Mouse (Mus musculus): ENCODE data around the gene Rab5b. TPM values are rescaled to one million over a fixed set of nuclear protein-coding genes. Genes with fewer than 3 reads are reported as not detected.
"Not testable (repeated sequence)": the region's sequence is repeated elsewhere in the genome, so short reads cannot be mapped to it uniquely, and the experiment has no call there.

Rab5b gene
- polyA plus RNA-seq, 1 experiment from 2014 or later = 89.4 TPM

GRCm38 (mm10) chr10:128731992-128732391 is 35.9 kb upstream of the Rab5b start:
- H3K36me3 ChIP-seq (ENCODE audit: control insufficient read depth, insufficient read depth, low read length) = no peaks in the 10 kb centered on the region
- no peak overlapping the region for H3K9ac ChIP-seq (ENCODE audit: low read length)
- no peak overlapping the region for H3K4me3 ChIP-seq (ENCODE audit: low read depth, low read length)
- no peak overlapping the region for H3K27ac ChIP-seq (ENCODE audit: low read depth, low read length)
- ATAC-seq (no peak), DNase-seq (ENCODE audit: low spot score) (no peak)
- no peak overlapping the region for H3K4me2 ChIP-seq (ENCODE audit: low read length)
- no peaks in the 10 kb centered on the region for H3K9me3 ChIP-seq (replicated peaks; ENCODE audit: control insufficient read depth, low read length)
- no peaks in the 10 kb centered on the region for H3K27me3 ChIP-seq (replicated peaks; ENCODE audit: control insufficient read depth, insufficient read depth, low read length)
- H3K4me1 ChIP-seq (ENCODE audit: control insufficient read depth, insufficient read depth, low read length) = no peaks in the 10 kb centered on the region

- no peak overlapping the region for H3K4me2 ChIP-seq (ENCODE audit: low read length)
- no peak overlapping the region for H3K9ac ChIP-seq (ENCODE audit: low read length)
- no peak overlapping the region for H3K27ac ChIP-seq (ENCODE audit: low read depth, low read length)
- no peaks in the 10 kb centered on the region for H3K27me3 ChIP-seq (replicated peaks; ENCODE audit: control insufficient read depth, insufficient read depth, low read length)
- H3K4me1 ChIP-seq (ENCODE audit: control insufficient read depth, insufficient read depth, low read length) = no peaks in the 10 kb centered on the region
- WGBS = 17% methylated on average over 10 of the region's 10 CpGs
- H3K4me3 ChIP-seq (ENCODE audit: low read depth, low read length) = no peak overlapping the region
- DNase-seq (ENCODE audit: low spot score) = peak; percentile 78
- H3K9me3 ChIP-seq (replicated peaks; ENCODE audit: control insufficient read depth, low read length) = no peaks in the 10 kb centered on the region
- H3K36me3 ChIP-seq (ENCODE audit: control insufficient read depth, insufficient read depth, low read length) = no peaks in the 10 kb centered on the region
- peak; percentile 67 for ATAC-seq
These were observed 35.0 kb upstream of the Rab5b start for GRCm38 (mm10) chr10:128731002-128731433.

GRCm38 (mm10) chr10:128728059-128728458 is 32.0 kb upstream of the Rab5b start:
- Histone ChIP-seq H3K27me3 (replicated peaks; ENCODE audit: control insufficient read depth, insufficient read depth, low read length) (no peaks in the 10 kb centered on the region), H3K4me3 (ENCODE audit: low read depth, low read length) (no peak overlapping the region), H3K9me3 (replicated peaks; ENCODE audit: control insufficient read depth, low read length) (no peaks in the 10 kb centered on the region), H3K27ac (ENCODE audit: low read depth, low read length) (no peak overlapping the region), H3K9ac (ENCODE audit: low read length) (no peak overlapping the region), H3K36me3 (ENCODE audit: control insufficient read depth, insufficient read depth, low read length) (no peaks in the 10 kb centered on the region), H3K4me2 (ENCODE audit: low read length) (no peak overlapping the region), H3K4me1 (ENCODE audit: control insufficient read depth, insufficient read depth, low read length) (no peaks in the 10 kb centered on the region)
- DNase-seq (ENCODE audit: low spot score) (no peak), ATAC-seq (no peak)
- WGBS = 82% methylated on average over 5 of the region's 5 CpGs

GRCm38 (mm10) chr10:128725466-128725865 is 29.4 kb upstream of the Rab5b start:
- H3K4me1 ChIP-seq (ENCODE audit: control insufficient read depth, insufficient read depth, low read length); H3K9ac ChIP-seq (ENCODE audit: low read length); H3K27ac ChIP-seq (ENCODE audit: low read depth, low read length); H3K27me3 ChIP-seq (replicated peaks; ENCODE audit: control insufficient read depth, insufficient read depth, low read length); DNase-seq (ENCODE audit: low spot score); H3K4me3 ChIP-seq (ENCODE audit: low read depth, low read length); H3K9me3 ChIP-seq (replicated peaks; ENCODE audit: control insufficient read depth, low read length); ATAC-seq; H3K4me2 ChIP-seq (ENCODE audit: low read length); H3K36me3 ChIP-seq (ENCODE audit: control insufficient read depth, insufficient read depth, low read length): not testable (repeated sequence)
- 80% methylated on average over 3 of the region's 4 CpGs for WGBS

GRCm38 (mm10) chr10:128715559-128716537 is 19.8 kb upstream of the Rab5b start:
- no peaks in the 10 kb centered on the region for H3K9me3 ChIP-seq (replicated peaks; ENCODE audit: control insufficient read depth, low read length)
- WGBS = 87% methylated on average over 19 of the region's 19 CpGs
- H3K4me2 ChIP-seq (ENCODE audit: low read length) = no peak overlapping the region
- no peaks in the 10 kb centered on the region for H3K27me3 ChIP-seq (replicated peaks; ENCODE audit: control insufficient read depth, insufficient read depth, low read length)
- H3K4me3 ChIP-seq (ENCODE audit: low read depth, low read length) = no peak overlapping the region
- H3K9ac ChIP-seq (ENCODE audit: low read length) = no peak overlapping the region
- H3K36me3 ChIP-seq (ENCODE audit: control insufficient read depth, insufficient read depth, low read length) = no peaks in the 10 kb centered on the region
- no peak overlapping the region for H3K27ac ChIP-seq (ENCODE audit: low read depth, low read length)
- no peaks in the 10 kb centered on the region for H3K4me1 ChIP-seq (ENCODE audit: control insufficient read depth, insufficient read depth, low read length)
- DNase-seq (ENCODE audit: low spot score) (no peak), ATAC-seq (no peak)

- H3K9me3 ChIP-seq (replicated peaks; ENCODE audit: control insufficient read depth, low read length); H3K4me2 ChIP-seq (ENCODE audit: low read length); H3K27me3 ChIP-seq (replicated peaks; ENCODE audit: control insufficient read depth, insufficient read depth, low read length); H3K9ac ChIP-seq (ENCODE audit: low read length); H3K27ac ChIP-seq (ENCODE audit: low read depth, low read length); ATAC-seq; H3K36me3 ChIP-seq (ENCODE audit: control insufficient read depth, insufficient read depth, low read length); H3K4me1 ChIP-seq (ENCODE audit: control insufficient read depth, insufficient read depth, low read length); H3K4me3 ChIP-seq (ENCODE audit: low read depth, low read length); DNase-seq (ENCODE audit: low spot score): not testable (repeated sequence)
- 95% methylated on average over 7 of the region's 7 CpGs for WGBS
These were observed 15.3 kb upstream of the Rab5b start for GRCm38 (mm10) chr10:128711318-128711717.

- DNase-seq (ENCODE audit: low spot score) = peak; percentile 23
- WGBS = 8% methylated on average over 11 of the region's 11 CpGs
- Histone ChIP-seq H3K4me2 (ENCODE audit: low read length) (peak overlapping the region; percentile 83), H3K36me3 (ENCODE audit: control insufficient read depth, insufficient read depth, low read length) (peaks cover 16% of the 10 kb centered on the region), H3K4me3 (ENCODE audit: low read depth, low read length) (peak overlapping the region; percentile 77), H3K4me1 (ENCODE audit: control insufficient read depth, insufficient read depth, low read length) (0 out of 2 replicates have a peak, but pooled peaks cover 2% of the 10 kb centered on the region), H3K9ac (ENCODE audit: low read length) (peak overlapping the region; percentile 49; the same call in 1 of the 2 replicates), H3K27ac (ENCODE audit: low read depth, low read length) (no peak overlapping the region), H3K27me3 (replicated peaks; ENCODE audit: control insufficient read depth, insufficient read depth, low read length) (no peaks in the 10 kb centered on the region), H3K9me3 (replicated peaks; ENCODE audit: control insufficient read depth, low read length) (no peaks in the 10 kb centered on the region)
- ATAC-seq = peak; percentile 27
These were observed 9.2 kb upstream of the Rab5b start for GRCm38 (mm10) chr10:128705317-128705693.

GRCm38 (mm10) chr10:128704491-128705316 is 8.6 kb upstream of the Rab5b start, which contains the start of gene Cdk2:
Gene Cdk2 (minus strand): TSS chr10:128705031.
- under 1% methylated on average over 60 of the region's 62 CpGs for WGBS
- Histone ChIP-seq H3K9ac (ENCODE audit: low read length) (peak within 1 kb of the TSS; percentile 70), H3K4me3 (ENCODE audit: low read depth, low read length) (peak within 1 kb of the TSS; percentile 77), H3K4me2 (ENCODE audit: low read length) (peak within 1 kb of the TSS; percentile 83), H3K27me3 (replicated peaks; ENCODE audit: control insufficient read depth, insufficient read depth, low read length) (no peaks in the 10 kb centered on the region), H3K4me1 (ENCODE audit: control insufficient read depth, insufficient read depth, low read length) (0 out of 2 replicates have a peak, but pooled peaks cover 2% of the 10 kb centered on the region), H3K36me3 (ENCODE audit: control insufficient read depth, insufficient read depth, low read length) (peaks cover 16% of the 10 kb centered on the region), H3K27ac (ENCODE audit: low read depth, low read length) (peak within 1 kb of the TSS; percentile 74), H3K9me3 (replicated peaks; ENCODE audit: control insufficient read depth, low read length) (no peaks in the 10 kb centered on the region)
- DNase-seq (ENCODE audit: low spot score) = peak; percentile 94
- ATAC-seq = peak; percentile 95
